Mouse (Mus musculus) MEL (cell line): Measurements from ENCODE around the gene Spata6.

Experiments used
- CTCF ChIP-seq, 3 experiments: IDR thresholded peaks in 2 of 3; conservative IDR thresholded peaks in 1 of 3; 2 replicates each; pipeline ENCODE4 v1.5.1; 2011 to 2012; ENCODE audit warnings: low read length in 3 of 3, low read depth in 2 of 3, mild to moderate bottlenecking in 2 of 3, improper control_type of control experiment in 1 of 3, inconsistent platforms in 1 of 3, mixed read lengths in 1 of 3, moderate library complexity in 1 of 3; ENCODE audit not compliant: control insufficient read depth in 1 of 3, insufficient read depth in 1 of 3, poor library complexity in 1 of 3, severe bottlenecking in 1 of 3
- MXI1 ChIP-seq: IDR thresholded peaks from 2 replicates; pipeline ENCODE4 v1.6.1; 2011; ENCODE audit warnings: mild to moderate bottlenecking, low read depth, low read length, improper control_type of control experiment

DNA sequence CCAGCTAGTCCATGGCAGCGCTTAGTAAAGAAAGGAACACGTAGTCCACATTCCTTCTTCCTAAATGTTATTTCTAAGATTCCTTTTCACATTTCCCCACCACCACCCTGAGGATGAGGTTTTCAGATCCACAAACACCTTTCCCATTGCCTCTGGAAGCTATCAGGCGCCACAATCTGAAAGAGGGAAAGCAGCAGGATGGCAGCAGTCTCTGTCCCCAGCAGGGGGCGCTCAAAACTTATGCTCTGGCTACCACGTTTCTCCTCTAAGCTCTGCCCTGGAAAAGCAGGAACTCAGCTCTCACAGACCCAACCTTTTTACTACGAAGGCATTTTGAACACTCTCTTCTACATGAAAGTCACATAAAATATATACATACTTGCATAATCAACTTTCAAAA, 32.2 kb upstream of the Spata6 start:
- TF ChIP-seq CTCF (IDR thresholded peaks at IDR 0.05 in 2 of 3, conservative IDR thresholded peaks at IDR 0.05 in 1 of 3; ENCODE audit: control insufficient read depth in 1 of 3, insufficient read depth in 1 of 3, low read depth in 2 of 3, low read length in 3 of 3, poor library complexity in 1 of 3, severe bottlenecking in 1 of 3): peak; percentile 44 to 70 (median 52)
- TF ChIP-seq MXI1: no peak
